Comparison of ENCODE assay signal across 8 mouse cellular contexts in the genomic region with DNA sequence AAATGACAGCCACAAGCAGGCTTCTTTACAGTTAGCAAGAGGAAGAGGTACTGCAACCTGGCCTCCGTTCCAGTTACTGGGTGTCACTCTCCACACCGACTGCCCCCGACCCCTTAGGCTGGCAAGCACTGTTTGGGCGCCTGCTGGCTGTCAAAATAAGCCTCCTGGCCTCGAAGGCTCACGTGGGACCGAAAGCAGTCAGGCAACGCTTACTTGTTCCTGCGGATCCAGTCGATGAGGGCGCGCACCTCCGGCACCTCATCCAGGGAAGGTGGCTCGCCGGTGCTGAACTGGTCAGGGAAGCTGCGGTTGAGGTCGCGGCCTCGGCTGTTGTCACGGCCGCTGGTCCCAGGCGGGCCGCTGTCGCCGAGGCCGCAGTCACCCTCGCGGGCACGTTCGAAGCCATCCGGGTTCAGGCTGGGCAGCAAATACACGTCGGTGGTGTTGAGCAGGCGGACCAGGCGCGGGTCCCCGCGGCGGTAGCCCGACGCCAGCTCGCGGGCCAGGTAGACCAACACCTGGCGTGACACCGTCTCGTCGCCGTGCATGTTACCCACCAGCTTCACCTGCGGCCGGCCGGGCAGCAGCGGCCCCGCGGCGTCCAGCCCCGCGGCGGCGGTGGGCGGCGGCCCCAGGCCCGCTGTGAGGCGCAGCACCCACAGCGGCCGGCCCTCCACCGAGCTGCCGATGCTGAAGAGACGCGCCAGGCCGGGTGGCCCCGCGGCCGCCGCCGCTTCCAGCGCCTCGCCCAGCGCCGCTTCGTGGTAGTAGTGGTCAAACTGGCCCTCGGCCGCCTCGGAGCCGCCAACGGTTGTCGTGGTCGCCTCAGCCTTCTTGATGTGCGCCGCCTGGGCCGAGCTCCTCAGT. TPM values are rescaled to one million over a fixed set of nuclear protein-coding genes. Genes with fewer than 3 reads are reported as not detected.
DNase-seq lines count a peak whose midpoint lies in the region; ATAC-seq lines count a peak whose summit lies in the region.

No protein-coding gene starts in this region.

- peak; percentile 32 for ATAC-seq in granulocyte monocyte progenitor cell, adult 5-6 weeks (replicated peaks; ENCODE audit: poor library complexity, severe bottlenecking)

- DNase-seq in right cerebral cortex, adult 18-20 months, result peak; percentile 34
- DNase-seq in right cerebral cortex, postnatal 25 days, result no peak
- peak; percentile 55 to 66 for DNase-seq in cerebellum, postnatal 10 days
- DNase-seq in kidney, adult 9 months, result peak; percentile 42
- DNase-seq in lung, postnatal 10 days, result peak; percentile 39
- peak; percentile 45 to 53 for DNase-seq in right cerebral cortex, postnatal 10 days (ENCODE audit: low spot score in 2 of 2)
- DNase-seq in layer of hippocampus, adult 9-10 months (ENCODE audit: low spot score), result no peak

RNA-seq across cellular contexts. Expression of a gene that starts 0.6 kb away (rescaled TPM):
- 13.1 and 13.5 TPM in 2 replicates for total RNA-seq in granulocyte monocyte progenitor cell, adult 5-6 weeks (2014; fragmentation: Nextera tagmentation)
- 21.1 and 22.2 TPM in 2 replicates for total RNA-seq in granulocyte monocyte progenitor cell, adult 5-6 weeks (2017)

RNA-seq across cellular contexts. Expression of a gene that starts 55.7 kb away (rescaled TPM):
- total RNA-seq in granulocyte monocyte progenitor cell, adult 5-6 weeks (2014; fragmentation: Nextera tagmentation), result not detected in 2 replicates
- not detected in 2 replicates for total RNA-seq in granulocyte monocyte progenitor cell, adult 5-6 weeks (2017)

Comparison
In these comparisons a context has a peak if more than half of its experiments do, and no peak if none do; other contexts are left out.
1. DNase-seq: peak in right cerebral cortex, adult 18-20 months (single experiment), cerebellum, postnatal 10 days (2 of 2), kidney, adult 9 months (single experiment), lung, postnatal 10 days (single experiment) and right cerebral cortex, postnatal 10 days (2 of 2); none in right cerebral cortex, postnatal 25 days (single experiment) and layer of hippocampus, adult 9-10 months (single experiment).